Mouse (Mus musculus) cerebellum, adult (tissue): ENCODE measurements at regions not wholly inside any gene's neighbourhood (a gene's known extent, or its start where the extent isn't known, plus 50 kb on each side); places are given as distances from the start of the nearest gene placed in this dataset.
"Not testable (repeated sequence)": the region's sequence is repeated elsewhere in the genome, so short reads cannot be mapped to it uniquely, and the experiment has no call there.

ENCODE experiments used
- ATAC-seq: cut with Nextera tagmentation; 2 replicates; pipeline ENCODE4 v1.9.2; 2017; ENCODE audit warnings: mild to moderate bottlenecking, moderate library complexity, mixed read lengths; ENCODE audit not compliant: insufficient number of reproducible peaks, low FRiP score, low TSS enrichment

DNA sequence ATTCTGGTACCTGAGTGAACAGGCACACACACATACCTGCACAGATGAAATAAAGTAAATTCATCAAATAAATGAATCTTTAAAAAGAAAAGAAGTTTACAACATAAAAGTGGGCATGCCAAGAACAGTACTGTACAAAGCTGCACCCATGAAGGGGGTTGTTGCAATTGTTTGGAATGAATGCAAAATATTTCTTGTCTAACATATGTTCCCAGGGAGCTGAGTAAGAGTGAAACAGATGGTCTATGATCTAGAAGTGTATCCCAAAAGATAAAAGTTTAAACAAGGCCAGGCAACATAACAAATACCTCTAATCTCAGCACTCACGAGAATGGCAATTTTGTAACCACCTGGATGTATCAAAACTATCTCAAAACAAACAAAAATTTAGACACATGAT is 1685.5 kb upstream of the Dsel start:
- ATAC-seq, result no peak

DNA sequence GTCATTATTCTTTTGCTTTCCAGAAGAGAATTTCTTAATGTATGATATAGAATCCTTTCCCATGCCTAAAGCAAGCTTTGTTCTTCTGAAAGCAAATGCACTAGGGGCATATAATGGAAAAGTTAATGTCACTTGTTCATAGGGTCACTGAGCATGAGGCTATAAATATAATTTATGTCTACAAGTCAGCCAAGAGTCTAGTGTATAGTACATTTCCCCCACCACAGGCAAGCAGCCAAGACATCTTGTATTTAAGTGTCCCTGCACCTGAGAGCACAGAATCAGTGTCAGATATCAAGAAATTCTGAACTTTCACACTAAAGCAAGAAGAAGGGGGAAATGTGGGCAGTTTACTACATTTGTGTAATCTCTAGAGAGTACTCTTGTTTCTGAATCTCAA is 1675.3 kb upstream of the Dsel start:
- no peak for ATAC-seq

DNA sequence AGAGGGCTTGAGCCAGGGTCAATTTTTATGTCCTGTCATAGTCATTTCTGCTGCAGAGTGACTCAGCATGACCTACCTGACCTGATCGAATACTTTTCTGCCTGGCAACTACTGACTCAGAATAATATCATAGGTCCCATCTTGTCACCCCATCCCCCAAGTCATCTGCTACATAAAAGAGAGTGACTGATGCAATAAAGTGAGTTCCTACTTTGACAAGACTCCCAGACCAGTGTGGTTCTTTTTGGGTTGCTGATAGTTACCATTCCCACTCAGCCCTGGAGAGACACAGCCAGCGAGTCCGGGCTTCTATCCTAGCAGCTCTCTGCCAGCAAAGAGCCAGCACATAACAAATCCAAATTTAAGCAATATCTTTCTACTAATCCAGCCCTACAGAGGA is 1665.8 kb upstream of the Dsel start:
- ATAC-seq, result no peak

DNA sequence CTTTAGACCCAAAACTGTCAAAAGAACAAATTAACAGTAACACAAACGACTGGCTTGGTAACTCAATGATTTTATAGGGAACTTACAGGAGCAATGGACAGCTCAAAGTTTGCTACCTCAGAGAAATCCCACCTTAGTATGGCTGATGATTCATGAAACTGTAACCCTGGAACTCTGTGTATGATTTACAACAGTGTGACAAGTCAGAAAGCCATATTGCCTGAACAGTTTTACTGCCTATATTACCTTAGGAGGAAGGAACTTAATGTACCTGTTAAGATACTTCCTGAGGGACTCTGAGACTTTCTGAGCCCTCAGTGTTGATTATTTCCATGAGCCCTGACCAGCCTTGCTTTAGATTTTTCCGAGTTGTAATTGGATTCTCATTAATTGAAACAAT is 1631.3 kb upstream of the Dsel start:
- ATAC-seq, result no peak

DNA sequence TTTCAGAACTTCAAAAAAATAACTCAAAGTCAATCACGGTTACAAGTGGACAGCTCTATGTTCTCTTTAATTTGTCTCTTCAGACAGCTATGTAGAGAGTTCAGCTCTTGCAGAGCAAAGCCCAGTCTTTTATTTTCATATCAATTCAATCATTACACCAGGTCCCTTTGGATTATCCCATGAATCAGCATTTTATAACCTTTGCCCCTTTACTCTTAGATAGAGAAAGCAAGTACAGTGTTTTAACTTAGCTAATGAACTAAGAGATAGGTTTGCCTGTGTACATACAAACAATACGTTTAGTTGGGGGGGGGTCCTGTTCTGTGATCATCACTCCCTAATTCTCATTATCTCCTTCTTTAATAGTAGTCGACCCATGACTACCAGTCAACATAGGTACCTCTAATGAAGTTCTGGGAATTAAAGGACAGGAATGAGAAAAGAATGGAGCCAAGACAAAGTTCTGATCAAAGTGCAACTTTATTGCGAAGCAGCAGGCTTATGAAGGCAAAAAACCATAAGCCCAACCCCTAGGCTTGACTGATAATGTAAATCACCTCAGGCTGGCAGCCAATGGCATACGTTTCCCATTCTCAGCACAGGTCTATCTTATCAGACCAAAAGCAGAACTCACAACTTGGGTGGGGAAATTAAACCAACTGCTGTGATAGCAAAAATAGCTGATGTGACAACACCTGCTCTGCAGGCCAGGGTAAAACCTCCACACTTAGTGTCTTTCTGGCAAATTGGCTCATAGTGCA is 1625.7 kb upstream of the Dsel start:
- no peak for ATAC-seq

DNA sequence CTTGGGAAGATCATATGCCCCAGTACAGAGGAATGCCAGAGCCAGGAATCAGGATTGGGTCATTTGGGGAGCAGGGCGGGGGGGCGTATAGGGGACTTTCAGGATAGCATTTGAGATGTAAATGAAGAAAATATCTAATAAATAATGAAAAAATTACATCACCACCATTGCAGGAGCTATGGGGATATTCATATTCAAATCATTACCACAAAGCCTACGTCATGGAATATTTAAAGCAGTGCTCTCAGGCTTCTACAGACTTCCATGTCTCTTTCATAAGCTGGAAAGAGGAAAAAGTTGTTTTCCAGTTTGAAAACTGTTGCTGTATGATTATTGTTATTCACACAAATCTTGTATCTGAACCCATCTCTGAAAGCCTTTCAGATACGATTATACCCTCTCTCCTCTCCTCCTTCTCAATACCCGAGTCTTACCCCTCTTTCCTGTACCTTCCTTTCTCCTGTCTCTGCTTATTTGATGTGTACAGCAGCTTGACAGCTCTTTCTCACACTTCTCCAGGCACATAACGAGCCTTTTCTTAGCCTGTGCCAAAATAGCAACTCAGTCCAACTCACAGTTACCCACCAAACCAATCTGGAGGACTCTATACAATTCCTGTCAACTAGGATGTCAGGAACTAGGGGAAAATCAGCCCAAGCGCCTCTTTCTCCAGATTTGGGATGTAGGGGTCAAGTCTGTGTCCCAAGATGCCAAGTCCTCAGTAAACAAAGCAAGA is 1592.0 kb upstream of the Dsel start:
- ATAC-seq, result no peak

DNA sequence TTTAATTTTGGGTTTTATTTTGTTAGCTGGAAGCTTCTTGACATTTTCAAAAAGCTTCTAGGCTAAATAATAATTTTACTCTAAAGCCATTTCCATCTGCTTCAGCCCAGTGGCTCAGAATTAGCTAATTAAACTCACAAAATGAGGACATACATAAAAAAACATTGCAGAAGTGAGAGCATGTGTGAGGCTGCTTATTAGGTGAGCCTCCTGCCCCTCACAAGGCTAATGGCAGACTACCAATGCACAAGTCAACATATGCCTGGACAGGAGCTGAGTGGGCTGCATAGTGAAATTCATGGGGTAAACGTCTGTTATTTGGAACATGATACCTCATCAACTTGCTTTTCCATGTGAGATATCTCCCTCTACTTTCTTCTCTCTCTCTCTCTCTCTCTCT is 1569.0 kb upstream of the Dsel start:
- no peak for ATAC-seq

DNA sequence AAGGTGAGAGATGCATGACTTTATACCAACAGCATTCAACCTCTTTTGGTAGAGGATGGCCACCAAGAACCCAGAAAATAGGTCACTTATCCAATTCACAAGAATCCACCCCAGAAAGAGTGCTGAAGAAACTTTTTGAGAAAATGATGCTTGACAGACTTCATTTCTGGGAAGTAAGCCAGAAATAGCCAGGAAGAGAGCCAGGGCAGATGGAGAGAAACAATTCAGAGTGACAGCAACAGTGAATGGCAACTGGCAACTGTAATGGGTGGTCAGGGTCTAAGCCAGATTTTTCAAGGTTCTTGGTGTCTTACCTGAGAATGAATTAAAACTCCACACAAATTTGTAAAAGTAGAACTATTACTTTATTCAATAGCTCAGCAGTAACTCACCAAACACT is 1566.5 kb upstream of the Dsel start:
- ATAC-seq, result no peak

DNA sequence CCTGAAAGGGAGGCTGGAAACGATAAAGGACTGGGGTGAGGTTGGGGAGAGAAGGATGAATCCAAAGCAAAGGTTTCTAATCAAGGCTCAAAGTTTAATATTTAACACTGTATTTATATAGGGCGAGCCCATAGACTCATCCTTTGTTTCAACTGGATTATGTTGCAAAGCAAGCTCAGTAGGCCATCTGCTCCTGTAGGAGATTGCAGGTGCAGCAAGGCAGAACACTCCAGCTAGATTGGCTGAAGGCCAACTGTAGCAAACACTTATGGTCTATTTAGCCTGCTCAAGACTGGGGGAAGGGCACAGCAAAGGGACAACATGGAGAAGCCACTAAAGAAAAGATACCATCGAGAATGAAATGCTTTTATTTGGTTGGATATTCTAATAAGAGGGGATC is 1548.1 kb upstream of the Dsel start:
- no peak for ATAC-seq

DNA sequence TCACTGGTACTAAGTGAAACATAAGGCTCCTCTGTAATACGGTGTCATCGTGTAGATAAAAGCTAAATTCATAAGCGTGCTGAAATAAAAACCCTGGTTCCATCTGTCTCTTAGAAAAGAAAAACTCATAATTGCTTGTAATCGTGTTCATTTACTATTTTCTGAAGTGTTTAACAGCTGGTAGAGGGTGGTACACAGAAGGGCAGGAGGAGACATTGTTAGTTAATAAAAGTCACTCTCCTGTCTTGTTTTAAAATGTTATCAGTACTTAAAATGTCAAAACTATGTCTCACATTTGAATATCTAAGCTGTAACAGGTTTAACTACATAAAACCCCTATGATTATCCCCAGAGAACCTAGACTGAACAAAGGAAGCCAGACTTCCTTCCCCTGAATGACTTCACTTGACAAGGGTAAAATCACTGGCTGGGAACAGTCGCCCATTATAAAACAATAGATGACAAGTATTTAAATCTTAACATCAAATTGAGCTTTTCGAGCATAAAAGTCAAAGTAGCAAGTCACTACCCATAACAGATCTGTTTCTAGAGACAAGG is 1530.6 kb upstream of the Dsel start:
- ATAC-seq, result no peak

DNA sequence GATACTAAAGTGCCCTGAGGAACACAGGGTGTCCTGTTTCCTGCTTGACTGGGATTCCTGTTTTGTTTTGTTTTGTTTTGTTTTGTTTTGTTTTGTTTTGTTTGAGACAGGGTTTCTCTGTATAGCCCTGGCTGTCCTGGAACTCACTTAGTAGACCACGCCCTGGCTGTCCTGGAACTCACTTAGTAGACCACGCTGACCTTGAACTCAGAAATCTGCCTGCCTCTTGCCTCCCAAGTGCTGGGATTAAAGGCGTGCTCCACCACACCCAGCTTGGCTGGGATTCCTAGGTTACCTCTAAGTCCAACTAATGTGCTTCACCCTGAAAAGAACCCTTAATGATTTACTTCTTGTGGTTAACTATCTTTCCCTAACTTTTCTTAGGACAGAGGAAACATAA is 1529.6 kb upstream of the Dsel start:
- ATAC-seq, result not testable (repeated sequence)

DNA sequence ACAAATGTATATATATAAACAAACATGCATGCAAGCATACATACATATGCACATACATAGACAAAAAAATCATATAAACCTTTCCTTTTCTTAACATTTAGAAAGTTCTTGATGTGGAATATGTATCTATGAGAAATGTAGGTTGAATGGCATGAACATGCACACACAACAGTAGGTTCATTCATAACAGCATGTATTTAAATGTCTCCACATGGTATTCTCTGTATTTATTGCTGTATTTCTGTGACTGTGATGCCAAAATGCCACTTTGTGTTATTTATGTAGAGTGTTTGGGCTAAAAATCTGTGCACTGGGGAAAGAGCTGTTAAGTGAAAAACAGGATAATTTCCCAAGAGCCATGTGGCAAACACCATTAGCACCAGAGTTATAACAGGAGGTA is 1528.2 kb upstream of the Dsel start:
- ATAC-seq, result no peak

DNA sequence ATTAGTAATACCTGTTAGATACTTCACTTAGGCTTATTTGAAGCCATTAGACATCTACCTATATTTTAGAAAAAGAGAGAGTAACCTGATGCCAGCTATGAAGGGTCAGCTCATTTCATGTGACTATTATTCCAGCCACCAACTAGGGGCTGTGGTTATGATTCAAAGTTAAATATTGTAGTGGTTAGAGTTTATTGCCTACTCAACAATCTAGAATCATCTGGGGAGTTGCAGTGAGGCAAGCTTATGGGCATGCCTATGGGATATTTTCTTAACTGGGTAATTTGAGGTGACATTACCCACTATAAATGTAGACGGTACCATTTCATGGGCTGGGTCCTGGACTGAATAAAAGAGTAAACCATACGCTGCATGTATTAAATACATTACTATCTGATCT is 1525.2 kb upstream of the Dsel start:
- no peak for ATAC-seq

DNA sequence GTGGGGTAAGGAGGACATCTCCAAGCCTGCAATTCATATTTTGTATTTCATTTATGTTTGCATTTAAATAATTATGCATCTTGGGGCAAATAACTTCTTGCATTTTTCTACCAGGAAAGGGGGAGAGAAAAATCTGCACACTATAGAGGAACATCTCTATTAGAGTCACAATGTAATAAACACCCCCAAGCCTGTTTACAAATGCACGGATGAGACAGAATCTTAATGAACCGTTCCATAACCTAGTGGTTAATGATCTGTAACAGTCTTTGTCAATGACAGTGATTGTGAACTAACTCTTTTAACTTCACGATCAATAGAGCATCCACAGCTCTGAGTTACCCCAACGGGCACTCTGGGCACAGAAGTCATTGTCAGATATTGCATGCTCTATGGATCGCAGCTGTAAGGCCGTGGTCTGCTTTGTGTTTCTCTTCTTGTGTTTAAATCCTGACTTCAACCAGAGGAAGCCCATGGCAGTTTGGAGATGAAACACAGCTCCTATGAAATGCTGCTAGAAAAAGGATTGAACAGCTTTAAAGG is 1520.2 kb upstream of the Dsel start:
- no peak for ATAC-seq

DNA sequence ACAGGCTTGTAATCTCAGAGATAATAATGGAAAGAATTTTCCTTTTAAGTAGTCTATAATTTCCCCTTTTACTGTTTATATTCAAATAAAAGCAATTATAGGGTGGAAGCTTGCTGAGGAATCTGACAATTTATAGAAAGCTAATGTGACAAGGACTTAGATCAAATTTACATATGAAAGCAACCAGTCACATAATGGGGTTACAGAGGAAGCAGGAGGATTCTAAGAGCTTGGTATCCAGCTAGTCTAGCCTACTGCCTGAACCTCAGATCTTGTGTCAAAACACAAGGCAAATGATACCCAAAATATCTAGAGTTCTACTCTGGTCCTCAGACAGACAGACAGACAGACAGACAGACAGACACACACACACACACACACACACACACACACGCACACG is 1519.0 kb upstream of the Dsel start:
- ATAC-seq, result no peak

DNA sequence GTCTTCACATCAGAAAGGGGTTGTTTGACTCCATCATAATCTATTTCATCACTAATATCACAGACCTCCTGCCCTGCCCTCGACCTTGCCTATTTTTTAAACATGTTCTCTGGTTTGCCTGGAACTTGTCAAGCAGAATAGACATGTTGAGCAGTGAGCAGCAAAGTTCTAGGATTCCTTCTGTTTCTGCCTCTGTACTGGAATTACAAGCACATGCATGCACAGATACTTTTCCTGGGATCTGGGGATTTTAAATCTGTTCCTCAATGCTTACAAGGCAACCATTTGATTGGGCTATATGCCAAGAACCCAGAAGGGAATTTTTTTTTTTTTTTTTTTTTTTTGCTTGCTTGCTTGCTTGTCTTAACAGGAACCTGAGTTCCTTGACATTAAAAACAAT is 1508.0 kb upstream of the Dsel start:
- ATAC-seq, result no peak

DNA sequence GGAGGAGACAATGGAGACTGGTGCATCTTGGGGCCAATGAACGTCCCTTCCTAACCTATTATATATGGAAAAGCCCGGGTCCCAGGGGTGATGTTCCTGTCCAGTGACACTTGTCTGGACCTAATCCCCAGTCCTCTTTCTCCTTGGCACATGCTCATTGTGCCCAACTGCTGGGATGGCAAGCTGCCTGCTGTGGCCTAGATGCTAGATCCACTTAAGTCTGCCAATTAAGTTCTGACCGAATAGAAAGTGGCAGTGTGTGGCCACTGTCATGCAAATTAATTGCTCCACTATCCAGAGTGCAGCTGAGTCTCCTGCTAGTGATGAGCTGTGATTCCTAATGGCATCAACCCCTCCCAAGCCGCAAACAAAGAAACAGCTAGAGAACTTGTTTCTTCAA is 1493.5 kb upstream of the Dsel start:
- ATAC-seq, result peak; percentile 58; the same call in 1 of the 2 replicates

DNA sequence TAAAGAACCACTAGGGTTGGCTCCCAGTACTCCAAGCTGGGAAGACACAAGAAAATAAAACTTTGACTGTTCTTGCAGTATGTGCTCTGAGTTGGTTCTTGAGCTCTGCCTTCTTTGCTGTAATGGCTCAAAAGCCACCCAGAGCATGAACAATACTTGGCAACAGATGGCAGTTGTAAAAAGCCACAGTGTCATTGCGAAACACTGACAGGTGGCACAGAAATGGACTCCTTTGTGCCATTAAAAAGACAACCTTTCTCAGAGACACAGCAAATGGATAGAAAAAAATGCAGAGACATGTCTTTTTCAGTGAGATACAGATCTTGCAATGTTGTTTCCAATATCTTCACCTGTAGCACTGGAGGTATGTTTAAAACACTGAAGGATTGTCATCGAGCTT is 1443.3 kb upstream of the Dsel start:
- no peak for ATAC-seq

DNA sequence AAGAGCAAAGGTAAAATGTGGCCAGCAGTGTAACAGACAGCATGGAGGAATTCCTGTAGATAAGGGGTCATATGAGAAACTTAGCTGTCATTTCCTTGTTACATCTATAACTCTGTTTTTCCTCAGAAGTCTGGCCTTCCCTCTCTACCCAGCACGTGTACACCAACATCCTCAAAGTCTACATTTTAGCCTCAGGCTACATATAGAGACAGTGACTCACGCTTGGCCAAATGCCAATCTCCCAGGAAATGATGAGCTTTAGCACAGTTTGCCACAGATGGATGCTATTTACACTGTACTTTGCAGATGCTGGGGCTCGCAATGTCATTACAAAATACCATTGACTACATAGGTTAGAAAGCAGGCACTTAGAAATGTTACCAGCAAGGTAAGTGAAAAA is 1433.1 kb upstream of the Dsel start:
- no peak for ATAC-seq

DNA sequence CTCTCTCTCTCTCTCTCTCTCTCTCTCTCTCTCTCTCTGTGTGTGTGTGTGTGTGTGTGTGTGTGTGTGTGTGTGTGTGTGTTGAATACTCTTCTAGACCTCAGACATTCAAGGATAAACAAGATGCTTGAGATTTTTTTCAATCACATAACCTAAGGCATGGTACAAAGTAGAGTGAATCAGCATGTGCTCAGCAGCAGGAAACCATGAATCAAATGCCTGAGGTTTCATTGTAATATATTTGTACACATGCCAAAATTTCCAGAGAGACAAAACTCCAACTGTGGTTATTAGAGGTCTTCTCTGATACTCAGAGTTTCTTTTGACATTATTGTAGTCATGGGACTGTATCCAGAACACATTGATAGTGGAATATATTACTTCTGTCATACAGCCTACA is 1423.5 kb upstream of the Dsel start:
- ATAC-seq, result no peak

DNA sequence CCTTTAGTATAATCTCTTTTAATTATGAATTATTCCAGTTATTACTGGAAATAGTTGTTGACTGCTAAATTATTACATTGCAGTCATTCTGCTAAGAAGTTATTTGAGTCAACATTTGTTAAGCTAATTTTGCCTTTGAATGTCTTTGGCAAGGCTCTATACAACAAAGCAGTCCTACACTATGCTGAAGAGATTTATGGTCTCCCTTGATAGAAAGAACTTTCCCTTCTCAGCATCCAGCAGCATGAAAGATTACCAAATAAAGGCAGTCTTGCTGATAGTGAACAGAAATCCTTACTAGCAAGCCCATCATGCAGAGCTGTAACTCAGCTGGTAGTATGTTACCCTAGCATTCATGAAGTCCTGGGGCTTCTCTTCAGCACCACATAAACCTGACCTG is 1419.4 kb upstream of the Dsel start:
- ATAC-seq, result no peak

DNA sequence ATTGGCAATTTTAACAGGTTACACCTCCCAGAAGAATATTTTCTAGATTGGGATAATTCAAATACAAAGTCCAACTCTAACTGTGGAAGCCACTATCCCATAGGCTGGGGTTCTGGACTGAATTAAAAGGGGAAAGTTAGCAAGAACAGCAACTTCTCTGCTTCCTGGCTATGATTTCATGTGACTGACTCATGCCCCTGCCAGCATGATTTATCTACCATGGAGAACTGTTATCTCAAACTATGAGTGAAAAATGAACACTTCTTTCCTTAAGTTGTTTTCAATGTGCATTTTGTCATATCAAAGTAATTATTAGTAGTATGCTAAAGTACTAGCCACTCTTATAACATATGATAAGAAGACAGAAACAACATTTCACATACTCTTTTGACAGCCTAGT is 1394.7 kb upstream of the Dsel start:
- ATAC-seq, result no peak
